Mouse (Mus musculus) hindbrain, embryonic 14.5 days (tissue): ENCODE measurements at regions not wholly inside any gene's neighbourhood (a gene's known extent, or its start where the extent isn't known, plus 50 kb on each side); places are given as distances from the start of the nearest gene placed in this dataset.
A peak's percentile ranks its signal among the peaks of the same experiment; 100 is the strongest.

Experiments used
- ATAC-seq: fragments of 200-750 bp; cut with Nextera tagmentation; 2 replicates; pipeline ENCODE4 v1.8.0; 2017; ENCODE audit warnings: moderate number of reproducible peaks, mild to moderate bottlenecking, moderate TSS enrichment, moderate library complexity; ENCODE audit not compliant: low FRiP score
- DNase-seq: peaks from one replicate; pipeline ENCODE4 v3.0.0-alpha.2; 2015; ENCODE audit warnings: low spot score
- H3K27ac ChIP-seq: fragments of 300-500 bp; sonication (generic); 2 replicates; pipeline ENCODE4 v1.5.1; 2014; ENCODE audit warnings: mild to moderate bottlenecking, moderate library complexity
- H3K27me3 ChIP-seq: fragments of 300-500 bp; sonication (generic); 2 replicates; pipeline ENCODE4 v1.6.1; 2014; ENCODE audit warnings: mild to moderate bottlenecking, low read length, mixed read lengths; ENCODE audit not compliant: control insufficient read depth, insufficient read depth
- H3K36me3 ChIP-seq: fragments of 300-500 bp; sonication (generic); replicated peaks from 2 replicates; pipeline ENCODE4 v1.6.1; 2014; ENCODE audit not compliant: control insufficient read depth, insufficient read depth
- H3K4me1 ChIP-seq: fragments of 300-500 bp; sonication (generic); replicated peaks from 2 replicates; pipeline ENCODE4 v1.6.1; 2014; ENCODE audit warnings: antibody characterized with exemption, low read length, mixed read lengths; ENCODE audit not compliant: control insufficient read depth, insufficient read depth
- H3K4me2 ChIP-seq: fragments of 300-500 bp; sonication (generic); replicated peaks from 2 replicates; pipeline ENCODE4 v1.6.1; 2014; ENCODE audit warnings: mild to moderate bottlenecking, moderate library complexity
- H3K4me3 ChIP-seq: fragments of 300-500 bp; sonication (generic); replicated peaks from 2 replicates; pipeline ENCODE4 v1.5.1; 2014; ENCODE audit warnings: mild to moderate bottlenecking, low read length
- H3K9ac ChIP-seq: fragments of 300-500 bp; sonication (generic); 2 replicates; pipeline ENCODE4 v1.6.1; 2014
- H3K9me3 ChIP-seq: fragments of 300-500 bp; sonication (generic); 2 replicates; pipeline ENCODE4 v1.6.1; 2016; ENCODE audit warnings: low read length; ENCODE audit not compliant: control insufficient read depth
- WGBS: fragments of 180-500 bp; shearing (Covaris S2); extraction: QIAGEN DNeasy Blood & Tissue Kit; methylation state at CpG from one replicate; pipeline ENCODE4 v1.1.7; 2014; 5-methylcytosine and 5-hydroxymethylcytosine counted together

- no peaks in the 10 kb centered on the region for H3K27me3 ChIP-seq
- H3K4me2 ChIP-seq: no peak overlapping the region
- ATAC-seq: no peak
- H3K9ac ChIP-seq: no peak overlapping the region
- no peak overlapping the region for H3K4me3 ChIP-seq
- H3K9me3 ChIP-seq: no peaks in the 10 kb centered on the region
- 88% methylated on average over 6 of the region's 6 CpGs for WGBS
- no peaks in the 10 kb centered on the region for H3K4me1 ChIP-seq
- no peak overlapping the region for H3K27ac ChIP-seq
- DNase-seq: no peak
- H3K36me3 ChIP-seq: no peaks in the 10 kb centered on the region
These were observed 137.3 kb downstream of the Cox18 start for GRCm38 (mm10) chr5:90086491-90086890.

- H3K4me2 ChIP-seq: no peak overlapping the region
- ATAC-seq (no peak), DNase-seq (no peak)
- no peaks in the 10 kb centered on the region for H3K4me1 ChIP-seq
- WGBS: 92% methylated on average over 6 of the region's 6 CpGs
- H3K27ac ChIP-seq: no peak overlapping the region
- H3K9me3 ChIP-seq: no peaks in the 10 kb centered on the region
- no peak overlapping the region for H3K4me3 ChIP-seq
- no peaks in the 10 kb centered on the region for H3K36me3 ChIP-seq
- H3K27me3 ChIP-seq: no peaks in the 10 kb centered on the region
- H3K9ac ChIP-seq: no peak overlapping the region
These were observed 146.7 kb downstream of the Cox18 start for GRCm38 (mm10) chr5:90077025-90077536.

GRCm38 (mm10) chr5:90075629-90076349, 148.0 kb downstream of the Cox18 start:
- Histone ChIP-seq H3K4me2 (no peak overlapping the region), H3K4me1 (no peaks in the 10 kb centered on the region), H3K4me3 (no peak overlapping the region), H3K9ac (no peak overlapping the region), H3K9me3 (no peaks in the 10 kb centered on the region), H3K27me3 (no peaks in the 10 kb centered on the region), H3K36me3 (no peaks in the 10 kb centered on the region), H3K27ac (no peak overlapping the region)
- DNase-seq: no peak
- ATAC-seq: no peak
- 94% methylated on average over 11 of the region's 11 CpGs for WGBS

- Histone ChIP-seq H3K9ac (no peak overlapping the region), H3K4me2 (no peak overlapping the region), H3K4me1 (no peaks in the 10 kb centered on the region), H3K9me3 (no peaks in the 10 kb centered on the region), H3K27ac (no peak overlapping the region), H3K4me3 (no peak overlapping the region), H3K36me3 (no peaks in the 10 kb centered on the region), H3K27me3 (no peaks in the 10 kb centered on the region)
- 88% methylated on average over 2 of the region's 2 CpGs for WGBS
- no peak for ATAC-seq
- no peak for DNase-seq
These were observed 152.0 kb downstream of the Cox18 start for GRCm38 (mm10) chr5:90071806-90072205.

- H3K4me3 ChIP-seq: no peak overlapping the region
- no peaks in the 10 kb centered on the region for H3K4me1 ChIP-seq
- no peaks in the 10 kb centered on the region for H3K36me3 ChIP-seq
- no peaks in the 10 kb centered on the region for H3K27me3 ChIP-seq
- H3K9ac ChIP-seq: no peak overlapping the region
- no peaks in the 10 kb centered on the region for H3K9me3 ChIP-seq
- ATAC-seq: no peak
- H3K4me2 ChIP-seq: no peak overlapping the region
- no peak overlapping the region for H3K27ac ChIP-seq
- DNase-seq: no peak
These were observed 155.2 kb downstream of the Cox18 start for GRCm38 (mm10) chr5:90068601-90069000.

GRCm38 (mm10) chr5:90067817-90068216, 156.0 kb downstream of the Cox18 start:
- ATAC-seq (no peak), DNase-seq (no peak)
- no peak overlapping the region for H3K27ac ChIP-seq
- 55% methylated on average over 7 of the region's 7 CpGs for WGBS
- no peak overlapping the region for H3K4me3 ChIP-seq
- H3K9me3 ChIP-seq: no peaks in the 10 kb centered on the region
- H3K36me3 ChIP-seq: no peaks in the 10 kb centered on the region
- H3K9ac ChIP-seq: no peak overlapping the region
- H3K4me2 ChIP-seq: no peak overlapping the region
- H3K4me1 ChIP-seq: no peaks in the 10 kb centered on the region
- H3K27me3 ChIP-seq: no peaks in the 10 kb centered on the region

GRCm38 (mm10) chr5:90065884-90066615, 157.8 kb downstream of the Cox18 start:
- Histone ChIP-seq H3K4me1 (no peaks in the 10 kb centered on the region), H3K36me3 (no peaks in the 10 kb centered on the region), H3K27ac (no peak overlapping the region), H3K27me3 (no peaks in the 10 kb centered on the region), H3K4me3 (no peak overlapping the region), H3K9ac (no peak overlapping the region), H3K4me2 (no peak overlapping the region), H3K9me3 (no peaks in the 10 kb centered on the region)
- ATAC-seq (peak; percentile 49; the same call in 1 of the 2 replicates), DNase-seq (no peak)
- WGBS: 62% methylated on average over 6 of the region's 6 CpGs

GRCm38 (mm10) chr5:90055686-90056085, 168.1 kb downstream of the Cox18 start:
- DNase-seq (no peak), ATAC-seq (no peak)
- H3K4me1 ChIP-seq: no peaks in the 10 kb centered on the region
- no peak overlapping the region for H3K4me3 ChIP-seq
- no peak overlapping the region for H3K9ac ChIP-seq
- WGBS: 76% methylated on average over 2 of the region's 2 CpGs
- H3K27me3 ChIP-seq: no peaks in the 10 kb centered on the region
- no peak overlapping the region for H3K4me2 ChIP-seq
- H3K27ac ChIP-seq: no peak overlapping the region
- H3K36me3 ChIP-seq: no peaks in the 10 kb centered on the region
- H3K9me3 ChIP-seq: no peaks in the 10 kb centered on the region

GRCm38 (mm10) chr5:90052516-90052915, 169.4 kb upstream of the Adamts3 start:
- Histone ChIP-seq H3K4me3 (no peak overlapping the region), H3K27me3 (no peaks in the 10 kb centered on the region), H3K36me3 (no peaks in the 10 kb centered on the region), H3K27ac (no peak overlapping the region), H3K9ac (no peak overlapping the region), H3K4me2 (no peak overlapping the region), H3K4me1 (no peaks in the 10 kb centered on the region), H3K9me3 (peaks cover 7% of the 10 kb centered on the region; the same call in 1 of the 2 replicates)
- ATAC-seq: no peak
- WGBS: 50% methylated on average over 1 of the region's 1 CpGs
- DNase-seq: no peak
